Mouse (Mus musculus): ENCODE data around the gene Slit3.

GRCm38 (mm10) chr11:35270396-35270795 is 149.4 kb downstream of the Slit3 start:
- TF ChIP-seq CTCF (IDR thresholded peaks at IDR 0.05 in 2 of 3, conservative IDR thresholded peaks at IDR 0.05 in 1 of 3; ENCODE audit: control insufficient read depth in 1 of 3, insufficient read depth in 1 of 3, low read depth in 2 of 3, low read length in 3 of 3, poor library complexity in 1 of 3, severe bottlenecking in 1 of 3) (no peak), USF2 (IDR thresholded peaks at IDR 0.05; ENCODE audit: borderline replicate concordance in 1 of 2, insufficient read depth in 1 of 2, low read depth in 1 of 2, low read length in 2 of 2) (no peak), GATA1 (IDR thresholded peaks at IDR 0.05; ENCODE audit: low read depth, low read length) (no peak), MEF2A (IDR thresholded peaks at IDR 0.05; ENCODE audit: extremely low read depth, insufficient replicate concordance, low read depth, low read length, poor library complexity, severe bottlenecking) (no peak), TBP (IDR thresholded peaks at IDR 0.05; ENCODE audit: low read depth, low read length) (no peak), MYB (IDR thresholded peaks at IDR 0.05; ENCODE audit: low read depth, low read length) (no peak), MAX (IDR thresholded peaks at IDR 0.05; ENCODE audit: low read length) (no peak), MYC (IDR thresholded peaks at IDR 0.05; ENCODE audit: low read depth, low read length) (no peak), CHD2 (IDR thresholded peaks at IDR 0.05; ENCODE audit: low read length) (no peak), POLR2A (IDR thresholded peaks at IDR 0.05; ENCODE audit: control insufficient read depth in 1 of 2, insufficient read depth in 1 of 2, low read depth in 1 of 2, low read length in 2 of 2, poor library complexity in 1 of 2) (no peak), TAL1 (IDR thresholded peaks at IDR 0.05; ENCODE audit: low read length) (no peak), MXI1 (IDR thresholded peaks at IDR 0.05; ENCODE audit: low read depth, low read length) (no peak), EP300 (IDR thresholded peaks at IDR 0.05; ENCODE audit: low read depth in 1 of 2, low read length in 2 of 2) (no peak)

Measured in MEL (cell line).